Mouse (Mus musculus): ENCODE measurements at regions not wholly inside any gene's neighbourhood (a gene's known extent, or its start where the extent isn't known, plus 50 kb on each side); places are given as distances from the start of the nearest gene placed in this dataset.

DNA sequence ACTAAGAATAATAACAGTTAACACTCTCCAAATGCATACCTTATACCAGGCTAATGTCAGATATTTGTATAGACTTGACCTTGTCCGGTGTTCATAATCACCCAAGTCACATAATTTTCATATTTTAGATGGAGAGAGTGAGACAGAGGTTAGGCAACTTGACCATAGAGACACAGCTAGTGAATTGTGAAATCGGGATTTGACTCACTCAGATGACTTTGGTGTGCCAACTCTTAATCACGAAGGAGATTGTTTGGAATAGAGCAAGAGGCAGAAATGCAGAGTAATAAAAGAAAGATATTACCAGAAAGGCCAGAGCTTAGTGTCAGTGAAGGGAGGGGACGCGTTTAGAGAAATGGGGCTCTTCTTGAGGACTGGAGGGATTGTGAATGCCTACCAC lies 152.2 kb downstream of the Tmem26 start:
- Histone ChIP-seq H3K4me3 (replicated peaks; ENCODE audit: extremely low read depth, low read depth, low read length) (no peak overlapping the region), H3K4me1 (ENCODE audit: control insufficient read depth, insufficient read depth, low read length) (no peaks in the 10 kb centered on the region)
- WGBS = 66% methylated on average over 5 of the region's 5 CpGs
- DNase-seq = no peak
- TF ChIP-seq POLR2A (IDR thresholded peaks at IDR 0.05; ENCODE audit: borderline replicate concordance, extremely low read depth, low read depth, low read length) = no peak
- TF ChIP-seq CTCF (IDR thresholded peaks at IDR 0.05; ENCODE audit: insufficient read depth, low read length) = no peak

DNA sequence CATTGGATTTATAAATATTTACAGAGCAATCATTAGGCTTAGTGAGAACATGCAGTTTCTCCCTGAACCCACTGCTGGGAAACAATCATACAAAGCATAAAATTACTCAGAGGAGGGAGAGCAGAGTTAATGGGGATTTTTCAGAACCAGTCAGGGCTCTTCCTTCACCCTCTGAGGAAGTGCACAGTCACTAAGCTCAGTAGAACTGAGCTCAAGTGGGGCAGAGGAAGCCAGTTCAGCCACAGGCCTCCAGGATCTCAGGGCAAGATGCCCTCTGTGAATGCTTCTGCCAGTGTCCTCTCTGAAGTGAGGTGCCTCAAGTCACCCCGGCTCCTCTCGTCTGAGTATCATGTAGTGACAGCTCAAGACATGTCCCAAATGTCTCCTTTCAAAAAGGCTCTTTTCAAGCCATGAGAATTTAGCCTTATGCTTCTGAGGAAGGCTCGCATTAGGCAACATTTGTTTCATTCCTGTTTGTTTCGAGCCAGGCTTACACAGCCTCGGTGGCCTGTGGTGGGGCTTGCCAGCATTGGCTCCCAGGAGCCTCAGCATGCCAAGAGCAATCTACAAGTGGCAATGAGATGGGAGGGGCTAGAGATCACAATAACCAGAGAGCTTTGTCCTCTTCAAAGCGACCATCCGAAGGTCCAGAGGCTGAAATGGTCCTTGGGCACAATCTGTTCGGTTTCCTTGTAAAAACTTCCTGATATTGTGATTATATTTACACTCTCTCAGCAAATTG lies 169.8 kb downstream of the Tmem26 start:
- Histone ChIP-seq H3K4me3 (replicated peaks; ENCODE audit: extremely low read depth, low read depth, low read length) (no peak overlapping the region), H3K4me1 (ENCODE audit: control insufficient read depth, insufficient read depth, low read length) (peaks cover 8% of the 10 kb centered on the region)
- TF ChIP-seq CTCF (IDR thresholded peaks at IDR 0.05; ENCODE audit: insufficient read depth, low read length) = no peak
- TF ChIP-seq POLR2A (IDR thresholded peaks at IDR 0.05; ENCODE audit: borderline replicate concordance, extremely low read depth, low read depth, low read length) = no peak
- DNase-seq = peak; percentile 34
- WGBS = 23% methylated on average over 8 of the region's 8 CpGs

DNA sequence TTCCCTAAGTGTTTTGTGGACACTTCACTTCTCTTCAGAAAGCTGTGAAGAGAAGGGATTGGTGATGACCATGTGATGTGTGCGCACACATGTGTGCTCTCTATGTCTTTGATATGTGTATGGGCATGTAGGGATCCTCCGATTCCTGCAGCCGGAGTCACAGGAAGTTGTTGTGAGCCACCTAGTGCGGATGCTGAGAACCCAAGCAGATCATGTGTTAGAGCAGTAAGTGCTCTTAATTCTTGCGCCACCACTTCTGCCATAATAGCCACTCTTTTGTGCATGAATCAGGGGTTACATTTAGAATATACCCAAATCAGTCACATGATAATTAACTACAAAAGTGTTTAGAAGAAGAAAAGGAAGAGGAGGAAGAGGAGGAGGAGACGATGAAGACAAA lies 170.7 kb downstream of the Tmem26 start:
- no peak for DNase-seq
- TF ChIP-seq CTCF (IDR thresholded peaks at IDR 0.05; ENCODE audit: insufficient read depth, low read length) (no peak), POLR2A (IDR thresholded peaks at IDR 0.05; ENCODE audit: borderline replicate concordance, extremely low read depth, low read depth, low read length) (no peak)
- 78% methylated on average over 6 of the region's 6 CpGs for WGBS

GRCm38 (mm10) chr10:68897524-68897923 lies 174.1 kb downstream of the Tmem26 start:
- no peak for DNase-seq
- H3K4me3 ChIP-seq (replicated peaks; ENCODE audit: extremely low read depth, low read depth, low read length) = no peak overlapping the region
- 27% methylated on average over 3 of the region's 3 CpGs for WGBS
- TF ChIP-seq POLR2A (IDR thresholded peaks at IDR 0.05; ENCODE audit: borderline replicate concordance, extremely low read depth, low read depth, low read length) (no peak), CTCF (IDR thresholded peaks at IDR 0.05; ENCODE audit: insufficient read depth, low read length) (no peak)
- peaks cover 8% of the 10 kb centered on the region for H3K4me1 ChIP-seq (ENCODE audit: control insufficient read depth, insufficient read depth, low read length)

More for the DNA sequence above, 170.7 kb downstream of the Tmem26 start:
- H3K4me1 ChIP-seq (ENCODE audit: control insufficient read depth, insufficient read depth, low read length) = peaks cover 8% of the 10 kb centered on the region
- H3K4me3 ChIP-seq (replicated peaks; ENCODE audit: extremely low read depth, low read depth, low read length) = no peak overlapping the region

GRCm38 (mm10) chr10:68901168-68901567 lies 177.7 kb downstream of the Tmem26 start:
- Histone ChIP-seq H3K4me3 (replicated peaks; ENCODE audit: extremely low read depth, low read depth, low read length) (no peak overlapping the region), H3K4me1 (ENCODE audit: control insufficient read depth, insufficient read depth, low read length) (no peaks in the 10 kb centered on the region)
- no peak for TF ChIP-seq POLR2A (IDR thresholded peaks at IDR 0.05; ENCODE audit: borderline replicate concordance, extremely low read depth, low read depth, low read length)
- no peak for TF ChIP-seq CTCF (IDR thresholded peaks at IDR 0.05; ENCODE audit: insufficient read depth, low read length)
- no peak for DNase-seq
- 68% methylated on average over 4 of the region's 4 CpGs for WGBS

DNA sequence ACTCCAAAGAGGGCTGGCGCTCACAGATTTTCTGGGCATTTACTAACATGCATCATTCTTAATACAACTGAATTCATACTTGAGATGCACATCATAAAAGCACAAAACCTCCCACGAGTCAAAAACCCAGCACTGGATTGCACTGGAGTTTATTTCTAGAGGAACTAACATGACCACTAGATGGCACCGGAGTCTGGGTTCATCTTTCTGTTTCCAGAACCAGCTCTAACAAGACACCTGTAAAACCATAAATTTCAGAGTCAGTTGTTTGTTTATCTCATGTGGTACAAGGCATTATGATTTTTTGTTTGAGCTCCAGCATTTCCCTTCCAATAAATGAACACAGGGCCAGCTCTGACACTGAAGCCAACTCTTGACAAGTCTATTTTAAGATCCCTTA lies 179.2 kb downstream of the Tmem26 start:
- no peaks in the 10 kb centered on the region for H3K4me1 ChIP-seq (ENCODE audit: control insufficient read depth, insufficient read depth, low read length)
- WGBS = 17% methylated on average over 3 of the region's 3 CpGs
- DNase-seq = peak; percentile 15
- TF ChIP-seq CTCF (IDR thresholded peaks at IDR 0.05; ENCODE audit: insufficient read depth, low read length) (no peak), POLR2A (IDR thresholded peaks at IDR 0.05; ENCODE audit: borderline replicate concordance, extremely low read depth, low read depth, low read length) (no peak)
- H3K4me3 ChIP-seq (replicated peaks; ENCODE audit: extremely low read depth, low read depth, low read length) = no peak overlapping the region

DNA sequence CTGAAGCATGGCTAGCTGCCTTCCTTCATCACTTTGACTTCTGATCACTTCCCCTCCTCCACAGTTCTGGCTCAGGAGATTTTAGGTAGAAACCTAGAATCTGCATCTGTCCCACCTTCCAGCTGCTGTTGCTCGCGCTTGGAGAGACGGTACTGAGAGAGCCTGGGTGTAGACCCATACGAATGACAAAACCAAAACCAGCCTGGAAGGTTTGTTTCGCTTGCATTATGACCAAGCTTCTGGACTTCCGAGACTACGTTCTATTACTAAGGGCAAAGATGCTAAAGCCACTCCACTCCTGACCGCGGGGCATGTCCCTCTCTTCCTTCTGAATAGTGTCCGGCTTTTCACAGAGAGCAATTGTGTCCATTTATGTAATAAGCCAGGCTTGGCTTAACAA lies 180.9 kb downstream of the Tmem26 start:
- Histone ChIP-seq H3K4me1 (ENCODE audit: control insufficient read depth, insufficient read depth, low read length) (no peaks in the 10 kb centered on the region), H3K4me3 (replicated peaks; ENCODE audit: extremely low read depth, low read depth, low read length) (no peak overlapping the region)
- 90% methylated on average over 10 of the region's 10 CpGs for WGBS
- no peak for DNase-seq
- TF ChIP-seq CTCF (IDR thresholded peaks at IDR 0.05; ENCODE audit: insufficient read depth, low read length) = no peak
- TF ChIP-seq POLR2A (IDR thresholded peaks at IDR 0.05; ENCODE audit: borderline replicate concordance, extremely low read depth, low read depth, low read length) = no peak

GRCm38 (mm10) chr10:68908236-68908635 lies 184.8 kb downstream of the Tmem26 start:
- H3K4me1 ChIP-seq (ENCODE audit: control insufficient read depth, insufficient read depth, low read length) = no peaks in the 10 kb centered on the region
- peak; percentile 41 for DNase-seq
- no peak for TF ChIP-seq POLR2A (IDR thresholded peaks at IDR 0.05; ENCODE audit: borderline replicate concordance, extremely low read depth, low read depth, low read length)
- no peak for TF ChIP-seq CTCF (IDR thresholded peaks at IDR 0.05; ENCODE audit: insufficient read depth, low read length)
- no peak overlapping the region for H3K4me3 ChIP-seq (replicated peaks; ENCODE audit: extremely low read depth, low read depth, low read length)
- WGBS = 9% methylated on average over 5 of the region's 5 CpGs

- H3K4me1 ChIP-seq (ENCODE audit: control insufficient read depth, insufficient read depth, low read length) = no peaks in the 10 kb centered on the region
- no peak overlapping the region for H3K4me3 ChIP-seq (replicated peaks; ENCODE audit: extremely low read depth, low read depth, low read length)
- 78% methylated on average over 10 of the region's 10 CpGs for WGBS
- DNase-seq = no peak
- TF ChIP-seq POLR2A (IDR thresholded peaks at IDR 0.05; ENCODE audit: borderline replicate concordance, extremely low read depth, low read depth, low read length) = no peak
- TF ChIP-seq CTCF (IDR thresholded peaks at IDR 0.05; ENCODE audit: insufficient read depth, low read length) = no peak
These were observed 185.6 kb downstream of the Tmem26 start for GRCm38 (mm10) chr10:68909018-68909417.

DNA sequence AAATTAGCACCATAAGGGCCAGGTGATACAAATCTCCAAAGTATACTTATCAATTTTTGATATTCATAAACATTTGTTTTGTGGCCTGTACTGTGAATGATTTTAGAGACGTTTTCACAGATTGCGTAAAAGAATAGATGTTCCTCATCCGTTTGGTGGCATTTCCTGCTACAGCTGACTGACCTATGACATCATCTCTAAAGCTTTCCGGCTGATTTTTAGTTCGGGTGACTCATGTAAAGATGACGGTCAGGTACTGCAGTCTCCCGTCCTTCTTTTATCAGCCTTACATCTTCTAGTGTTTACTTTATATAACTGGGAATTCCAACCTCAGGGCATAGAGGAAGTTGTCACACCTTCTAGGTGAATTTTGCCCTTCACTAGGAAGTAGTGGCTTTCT lies 192.7 kb downstream of the Tmem26 start:
- 13% methylated on average over 7 of the region's 7 CpGs for WGBS
- no peak for DNase-seq
- no peak overlapping the region for H3K4me3 ChIP-seq (replicated peaks; ENCODE audit: extremely low read depth, low read depth, low read length)
- no peak for TF ChIP-seq CTCF (IDR thresholded peaks at IDR 0.05; ENCODE audit: insufficient read depth, low read length)
- TF ChIP-seq POLR2A (IDR thresholded peaks at IDR 0.05; ENCODE audit: borderline replicate concordance, extremely low read depth, low read depth, low read length) = no peak
- no peaks in the 10 kb centered on the region for H3K4me1 ChIP-seq (ENCODE audit: control insufficient read depth, insufficient read depth, low read length)
